Mouse (Mus musculus): ENCODE results near the gene Rassf9.

GRCm38 (mm10) chr10:102562488-102562887 lies 50.5 kb downstream of the Rassf9 start:
- TF ChIP-seq MAFK (IDR thresholded peaks at IDR 0.05; ENCODE audit: insufficient replicate concordance, low read length) (no peak), JUND (conservative IDR thresholded peaks at IDR 0.05; ENCODE audit: low read depth, low read length) (no peak), HCFC1 (IDR thresholded peaks at IDR 0.05; ENCODE audit: low read depth, low read length) (no peak), RCOR1 (conservative IDR thresholded peaks at IDR 0.05; ENCODE audit: low read depth, low read length) (no peak), POLR2A (IDR thresholded peaks at IDR 0.05; ENCODE audit: low read depth, low read length) (no peak), MEF2A (IDR thresholded peaks at IDR 0.05; ENCODE audit: borderline replicate concordance, low read depth, low read length) (no peak), EP300 (IDR thresholded peaks at IDR 0.05; ENCODE audit: low read length) (no peak), NRF1 (IDR thresholded peaks at IDR 0.05; ENCODE audit: low read depth, low read length) (no peak), PAX5 (IDR thresholded peaks at IDR 0.05; ENCODE audit: low read length) (no peak), CTCF (conservative IDR thresholded peaks at IDR 0.05 in 1 of 2, IDR thresholded peaks at IDR 0.05 in 1 of 2; ENCODE audit: low read depth in 2 of 2, low read length in 2 of 2) (no peak), ZMIZ1 (IDR thresholded peaks at IDR 0.05; ENCODE audit: low read depth, low read length) (no peak), ZC3H11A (IDR thresholded peaks at IDR 0.05; ENCODE audit: low read depth, low read length) (no peak)

Measured in CH12.LX (cell line).